Mouse (Mus musculus): ENCODE data around the gene Ptprm. TPM values are rescaled to one million over a fixed set of nuclear protein-coding genes. Genes with fewer than 3 reads are reported as not detected.

The Ptprm gene
- polyA plus RNA-seq, 1 experiment from 2014 or later: 24.7 TPM

DNA sequence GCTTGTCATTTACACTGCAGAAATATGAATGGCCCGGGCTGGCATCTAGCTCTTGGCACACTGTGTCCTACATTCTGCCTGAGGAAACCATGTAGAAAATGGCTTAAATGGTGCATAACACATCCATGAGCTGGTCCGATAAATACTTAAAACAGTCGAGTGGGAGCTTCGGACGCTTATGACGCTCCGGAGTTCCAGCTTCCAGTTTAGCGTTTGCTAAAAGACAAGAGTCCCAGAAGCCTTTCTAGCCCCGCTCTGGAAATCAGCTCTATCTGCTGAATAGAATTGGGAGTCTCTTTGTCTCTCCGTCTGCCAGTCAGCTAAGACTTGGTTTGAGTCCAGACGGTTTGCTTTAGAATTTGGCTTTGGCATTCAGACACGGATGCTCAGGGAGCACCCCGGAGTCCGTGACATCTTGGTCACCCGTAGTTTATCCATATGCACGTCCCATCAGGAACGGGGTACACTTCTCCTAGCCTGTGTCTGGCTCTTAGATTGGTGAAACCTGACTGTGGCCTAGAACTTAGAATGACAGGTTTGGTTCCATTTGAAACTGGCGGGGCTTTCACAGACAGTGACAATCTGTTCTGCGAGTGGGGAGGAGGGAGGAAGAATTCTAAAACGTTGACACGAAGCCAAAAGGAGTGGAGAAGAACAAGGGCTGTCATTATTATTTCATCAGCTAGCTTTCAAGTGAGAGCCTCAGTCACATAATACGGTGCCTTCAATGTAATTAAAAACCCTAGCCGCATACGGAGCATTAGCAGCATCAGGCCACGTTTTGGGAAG is 667.4 kb downstream of the Ptprm start:
- Histone ChIP-seq H3K4me1 (replicated peaks) (peaks cover 19% of the 10 kb centered on the region), H3K27ac (replicated peaks) (peak overlapping the region; percentile 73), H3K36me3 (0 out of 2 replicates have a peak, but pooled peaks cover 4% of the 10 kb centered on the region), H3K9me3 (no peaks in the 10 kb centered on the region), H3K9ac (no peak overlapping the region), H3K4me3 (no peak overlapping the region), H3K4me2 (peak overlapping the region; percentile 19; the same call in 1 of the 2 replicates), H3K27me3 (no peaks in the 10 kb centered on the region)
- peak; percentile 78 for ATAC-seq (ENCODE audit: low FRiP score, low read depth)
- 47% methylated on average over 25 of the region's 25 CpGs for WGBS

DNA sequence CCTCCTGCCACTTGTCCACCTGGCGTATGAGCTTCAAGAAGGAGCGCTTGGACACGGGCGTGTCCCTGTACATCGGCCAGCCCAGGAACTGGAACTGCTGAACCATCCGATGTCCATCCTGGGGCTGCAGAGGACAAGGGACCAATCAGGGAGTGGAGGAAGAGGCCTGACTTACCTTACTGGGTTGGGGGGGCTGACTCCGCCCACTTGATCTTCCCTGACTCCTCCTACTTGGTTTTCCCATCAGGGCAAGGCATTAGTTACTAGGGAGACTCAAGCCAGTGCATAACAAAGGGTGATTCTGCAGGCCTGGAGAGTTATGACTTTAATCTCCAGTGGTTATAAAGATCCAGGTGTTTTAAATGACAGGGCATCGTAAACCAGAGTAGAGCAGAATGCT is 670.8 kb downstream of the Ptprm start:
- H3K9ac ChIP-seq: no peak overlapping the region
- H3K4me2 ChIP-seq: no peak overlapping the region
- H3K27ac ChIP-seq (replicated peaks): no peak overlapping the region
- peaks cover 19% of the 10 kb centered on the region for H3K4me1 ChIP-seq (replicated peaks)
- 77% methylated on average over 8 of the region's 8 CpGs for WGBS
- H3K4me3 ChIP-seq: no peak overlapping the region
- no peaks in the 10 kb centered on the region for H3K9me3 ChIP-seq
- H3K36me3 ChIP-seq: no peaks in the 10 kb centered on the region
- ATAC-seq (ENCODE audit: low FRiP score, low read depth): no peak
- H3K27me3 ChIP-seq: no peaks in the 10 kb centered on the region

DNA sequence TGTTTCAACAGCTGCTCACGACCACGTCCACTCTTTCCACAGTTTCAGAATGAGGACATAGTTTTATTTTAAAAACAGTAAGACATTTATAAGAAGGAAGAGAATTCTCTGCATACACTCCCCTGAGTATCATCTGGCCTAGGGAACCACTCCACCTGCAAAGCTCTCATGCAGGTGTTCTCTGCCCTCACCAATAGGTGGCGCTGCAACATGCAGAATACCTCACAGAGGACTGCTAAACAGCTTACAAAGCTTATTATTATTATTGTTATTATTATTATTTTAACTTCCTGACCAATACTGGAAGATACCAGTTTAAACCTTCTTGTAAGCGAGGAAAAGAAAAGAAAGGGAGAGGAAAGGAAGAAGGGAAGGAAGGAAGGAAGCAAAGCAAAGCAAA is 673.6 kb downstream of the Ptprm start:
- Histone ChIP-seq H3K4me2 (no peak overlapping the region), H3K36me3 (no peaks in the 10 kb centered on the region), H3K4me1 (replicated peaks) (no peaks in the 10 kb centered on the region), H3K27ac (replicated peaks) (no peak overlapping the region), H3K9ac (no peak overlapping the region), H3K9me3 (no peaks in the 10 kb centered on the region), H3K4me3 (no peak overlapping the region), H3K27me3 (no peaks in the 10 kb centered on the region)
- WGBS: 24% methylated on average over 4 of the region's 4 CpGs
- no peak for ATAC-seq (ENCODE audit: low FRiP score, low read depth)

DNA sequence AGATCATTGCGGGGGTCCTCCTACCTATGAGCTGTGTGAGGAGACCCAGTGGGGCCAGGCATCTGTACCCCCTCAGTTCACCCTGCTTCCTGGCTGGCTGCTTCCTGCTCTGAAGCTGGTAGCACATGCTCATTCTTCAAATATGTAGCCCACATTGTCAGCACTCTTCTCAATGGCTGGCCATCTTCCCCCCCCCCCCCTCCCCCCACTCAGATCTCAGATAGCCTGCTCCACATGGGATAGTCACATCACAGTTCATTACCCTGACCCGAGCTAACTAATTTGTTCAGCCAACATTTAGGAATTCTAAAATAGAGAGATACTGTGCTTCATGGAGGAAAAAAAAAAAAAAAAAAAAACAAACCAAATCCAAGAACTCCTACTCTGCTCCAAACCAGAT is 679.6 kb downstream of the Ptprm start:
- H3K4me2 ChIP-seq: no peak overlapping the region
- no peaks in the 10 kb centered on the region for H3K9me3 ChIP-seq
- H3K27ac ChIP-seq (replicated peaks): no peak overlapping the region
- 60% methylated on average over 2 of the region's 2 CpGs for WGBS
- no peak for ATAC-seq (ENCODE audit: low FRiP score, low read depth)
- no peak overlapping the region for H3K4me3 ChIP-seq
- H3K4me1 ChIP-seq (replicated peaks): no peaks in the 10 kb centered on the region
- H3K27me3 ChIP-seq: no peaks in the 10 kb centered on the region
- H3K36me3 ChIP-seq: no peaks in the 10 kb centered on the region
- no peak overlapping the region for H3K9ac ChIP-seq

DNA sequence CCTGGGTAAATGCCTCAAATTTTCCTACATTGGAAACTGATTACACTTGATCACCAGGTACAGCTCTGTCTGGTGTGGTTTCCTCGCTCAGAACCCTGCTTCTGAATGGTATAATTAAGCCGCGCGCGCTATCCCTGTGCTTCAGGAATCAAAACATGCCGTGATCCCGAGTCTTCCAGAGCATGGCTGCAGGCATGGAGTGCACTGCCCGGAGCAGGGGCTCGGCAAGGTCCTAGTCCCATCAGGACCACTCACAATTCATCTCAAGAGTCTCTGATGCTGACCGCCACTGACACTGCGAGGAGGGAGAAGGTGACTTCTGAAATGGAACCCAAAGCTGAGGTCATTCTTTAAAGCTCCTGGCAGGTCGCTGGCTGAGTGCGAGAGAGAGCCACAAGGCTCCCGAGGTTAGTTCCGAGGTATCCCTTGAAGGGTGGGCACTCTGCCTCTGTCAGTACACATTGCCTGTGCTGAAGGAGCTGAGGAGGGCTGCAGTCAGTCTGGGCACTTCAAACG is 682.5 kb downstream of the Ptprm start:
- Histone ChIP-seq H3K36me3 (no peaks in the 10 kb centered on the region), H3K4me3 (no peak overlapping the region), H3K4me1 (replicated peaks) (no peaks in the 10 kb centered on the region), H3K9ac (no peak overlapping the region), H3K9me3 (no peaks in the 10 kb centered on the region), H3K4me2 (no peak overlapping the region), H3K27me3 (no peaks in the 10 kb centered on the region), H3K27ac (replicated peaks) (no peak overlapping the region)
- WGBS: 81% methylated on average over 16 of the region's 16 CpGs
- ATAC-seq (ENCODE audit: low FRiP score, low read depth): no peak

DNA sequence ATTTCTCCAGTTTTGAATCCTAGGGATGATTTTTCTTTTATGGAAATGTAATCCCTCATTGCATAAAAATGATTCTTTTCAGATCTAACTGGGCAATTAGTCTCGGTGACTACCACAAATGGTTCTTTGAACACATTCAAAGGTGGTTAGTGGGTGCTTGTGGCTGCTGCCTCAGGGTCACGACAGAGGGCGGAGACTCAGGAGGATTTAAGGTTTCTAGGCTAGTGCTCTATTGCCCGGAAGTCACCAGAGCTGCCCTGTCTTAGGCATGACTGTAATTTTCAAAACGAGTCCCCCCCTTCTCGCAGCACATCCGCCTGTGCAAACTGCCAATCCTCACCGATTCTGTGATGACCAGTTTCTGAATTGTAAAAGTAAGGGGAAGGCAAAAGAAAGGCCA is 683.0 kb downstream of the Ptprm start:
- Histone ChIP-seq H3K36me3 (no peaks in the 10 kb centered on the region), H3K4me2 (no peak overlapping the region), H3K27ac (replicated peaks) (no peak overlapping the region), H3K9me3 (no peaks in the 10 kb centered on the region), H3K27me3 (no peaks in the 10 kb centered on the region), H3K4me1 (replicated peaks) (no peaks in the 10 kb centered on the region), H3K4me3 (no peak overlapping the region), H3K9ac (no peak overlapping the region)
- ATAC-seq (ENCODE audit: low FRiP score, low read depth): no peak
- 49% methylated on average over 8 of the region's 8 CpGs for WGBS

DNA sequence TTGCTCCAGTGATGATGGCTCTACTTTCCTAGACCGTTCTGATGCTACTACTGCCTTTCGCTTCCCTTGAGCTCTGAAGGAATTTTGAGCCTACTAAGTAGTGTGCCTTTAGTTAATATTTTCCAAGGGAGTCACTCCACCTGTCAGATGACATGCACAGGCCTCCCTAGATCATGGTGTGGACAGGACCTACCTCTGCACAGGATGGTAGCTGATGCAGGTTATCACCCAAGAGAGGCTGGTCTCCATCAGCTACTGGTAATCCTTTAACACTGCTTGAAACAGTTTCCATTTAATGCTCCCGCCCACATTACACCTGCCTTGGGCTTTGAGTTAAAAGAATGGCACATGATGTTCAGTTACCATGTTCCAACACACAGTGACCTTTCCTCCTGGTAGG is 688.5 kb downstream of the Ptprm start:
- Histone ChIP-seq H3K4me2 (no peak overlapping the region), H3K27ac (replicated peaks) (no peak overlapping the region), H3K9ac (no peak overlapping the region), H3K4me1 (replicated peaks) (no peaks in the 10 kb centered on the region), H3K27me3 (no peaks in the 10 kb centered on the region), H3K9me3 (no peaks in the 10 kb centered on the region), H3K4me3 (no peak overlapping the region), H3K36me3 (no peaks in the 10 kb centered on the region)
- WGBS: 97% methylated on average over 3 of the region's 3 CpGs
- ATAC-seq (ENCODE audit: low FRiP score, low read depth): no peak

DNA sequence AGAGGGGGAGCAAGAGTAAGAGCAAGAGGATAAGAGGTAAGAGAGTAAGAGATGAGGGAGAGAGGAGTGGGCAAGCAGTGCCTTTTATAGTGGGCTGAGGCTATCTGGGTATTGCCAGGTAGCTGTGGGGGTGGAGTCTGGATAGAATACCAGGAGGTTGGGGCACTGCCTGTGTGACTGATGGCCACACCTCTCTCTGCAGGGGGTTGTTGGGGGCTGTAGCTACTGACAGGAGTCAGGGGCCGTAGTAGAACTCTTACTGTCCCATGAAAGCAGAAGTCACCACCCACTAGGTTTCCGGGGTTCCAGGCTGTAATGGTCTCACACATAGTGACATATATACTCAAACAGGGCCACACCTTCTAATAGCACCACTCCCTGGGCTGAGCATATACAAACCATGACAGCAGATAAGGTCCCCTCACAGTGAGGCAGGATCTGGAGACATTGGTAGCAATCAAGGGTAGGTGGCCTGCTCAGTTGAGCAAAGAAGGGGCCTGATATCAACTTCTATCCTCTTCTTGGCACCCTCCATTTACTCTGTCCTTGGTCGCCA is 689.0 kb downstream of the Ptprm start:
- Histone ChIP-seq H3K36me3 (no peaks in the 10 kb centered on the region), H3K27me3 (no peaks in the 10 kb centered on the region), H3K27ac (replicated peaks) (no peak overlapping the region), H3K4me3 (no peak overlapping the region), H3K9me3 (no peaks in the 10 kb centered on the region), H3K4me2 (no peak overlapping the region), H3K4me1 (replicated peaks) (no peaks in the 10 kb centered on the region), H3K9ac (no peak overlapping the region)
- WGBS: 84% methylated on average over 3 of the region's 3 CpGs
- no peak for ATAC-seq (ENCODE audit: low FRiP score, low read depth)

DNA sequence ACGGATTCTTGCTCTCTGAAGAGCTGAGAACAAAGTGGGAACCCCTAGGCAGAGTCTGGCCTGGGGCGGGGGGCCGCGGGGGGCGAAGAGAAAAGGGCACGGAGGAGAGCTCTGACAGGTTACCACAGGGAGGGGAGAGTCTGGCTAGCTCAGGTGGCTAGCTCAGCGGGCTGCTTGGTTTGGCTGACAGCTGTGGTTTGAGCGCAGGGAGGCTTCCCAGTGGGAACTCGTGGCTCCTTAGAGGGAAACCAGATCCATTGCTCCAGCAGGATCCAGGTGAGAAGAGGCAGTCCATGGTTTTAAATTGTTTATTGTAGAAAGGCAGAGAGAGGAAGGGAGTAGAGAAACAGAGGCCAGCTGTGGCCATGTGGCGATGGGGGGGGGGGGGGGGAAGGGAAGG is 689.5 kb downstream of the Ptprm start:
- 54% methylated on average over 10 of the region's 10 CpGs for WGBS
- Histone ChIP-seq H3K27ac (replicated peaks) (no peak overlapping the region), H3K9ac (no peak overlapping the region), H3K4me3 (no peak overlapping the region), H3K4me1 (replicated peaks) (no peaks in the 10 kb centered on the region), H3K4me2 (no peak overlapping the region), H3K9me3 (no peaks in the 10 kb centered on the region), H3K36me3 (no peaks in the 10 kb centered on the region), H3K27me3 (no peaks in the 10 kb centered on the region)
- no peak for ATAC-seq (ENCODE audit: low FRiP score, low read depth)

DNA sequence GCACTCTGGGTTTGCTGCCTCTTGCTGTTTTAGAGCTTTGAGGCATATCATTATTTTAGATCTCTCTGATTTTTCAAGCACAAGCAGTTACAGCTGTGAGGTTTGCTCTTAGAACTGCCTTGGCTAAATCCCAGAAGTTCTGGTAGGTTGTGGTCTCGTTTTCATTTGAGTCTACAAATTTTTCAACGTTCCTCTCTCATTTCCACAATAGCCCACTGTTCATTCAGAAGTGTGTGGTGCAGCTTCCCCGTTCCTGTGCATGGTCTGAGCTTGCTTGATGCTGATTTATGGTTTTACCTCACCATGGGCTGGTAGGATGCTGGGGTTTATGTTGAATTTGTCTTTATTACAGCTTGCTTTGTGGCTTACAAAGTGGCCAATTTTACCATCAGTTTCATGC is 695.0 kb downstream of the Ptprm start:
- Histone ChIP-seq H3K36me3 (no peaks in the 10 kb centered on the region), H3K9me3 (no peaks in the 10 kb centered on the region), H3K9ac (no peak overlapping the region), H3K4me3 (no peak overlapping the region), H3K4me2 (no peak overlapping the region), H3K27ac (replicated peaks) (no peak overlapping the region), H3K4me1 (replicated peaks) (no peaks in the 10 kb centered on the region), H3K27me3 (no peaks in the 10 kb centered on the region)
- WGBS: 53% methylated on average over 3 of the region's 3 CpGs
- no peak for ATAC-seq (ENCODE audit: low FRiP score, low read depth)

DNA sequence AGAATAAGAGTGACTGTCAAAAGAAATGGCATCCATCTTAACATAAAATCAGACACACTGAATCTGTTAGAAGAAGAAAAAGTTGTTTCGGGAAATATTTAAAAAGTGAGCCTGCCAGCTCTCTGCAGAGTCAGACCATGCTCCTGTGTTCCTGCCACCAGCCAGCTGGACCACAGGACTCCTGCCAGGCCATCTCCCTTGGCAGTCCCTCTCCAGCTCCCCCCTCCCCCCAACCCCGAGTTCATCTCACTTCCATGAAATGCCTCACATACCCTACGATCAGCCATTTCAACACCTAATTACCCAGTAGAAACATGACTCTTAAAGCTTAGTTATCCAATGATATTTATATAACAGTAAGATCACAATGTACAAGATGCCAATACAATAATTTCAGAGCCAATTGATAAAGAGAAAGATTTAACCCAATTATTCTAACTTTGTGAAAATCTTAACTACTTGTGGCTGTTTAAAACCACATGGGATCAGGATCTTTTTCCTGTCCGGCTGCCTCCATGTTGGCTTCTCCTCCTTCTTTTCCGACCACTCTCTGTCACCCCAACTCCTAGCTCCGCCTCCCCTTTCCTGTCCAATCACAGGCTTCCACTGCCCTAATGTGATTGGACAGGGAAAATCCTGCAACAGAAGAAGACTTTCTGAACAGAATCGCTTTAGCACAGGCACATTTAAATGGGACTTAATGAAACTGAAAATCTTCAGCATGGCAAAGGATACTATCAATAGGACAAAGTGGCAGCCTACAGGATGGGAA is 716.1 kb downstream of the Ptprm start:
- H3K36me3 ChIP-seq: no peaks in the 10 kb centered on the region
- no peak overlapping the region for H3K4me2 ChIP-seq
- H3K9ac ChIP-seq: no peak overlapping the region
- 92% methylated on average over 7 of the region's 7 CpGs for WGBS
- no peaks in the 10 kb centered on the region for H3K4me1 ChIP-seq (replicated peaks)
- no peak for ATAC-seq (ENCODE audit: low FRiP score, low read depth)
- no peaks in the 10 kb centered on the region for H3K9me3 ChIP-seq
- no peak overlapping the region for H3K4me3 ChIP-seq
- H3K27ac ChIP-seq (replicated peaks): no peak overlapping the region
- H3K27me3 ChIP-seq: no peaks in the 10 kb centered on the region

DNA sequence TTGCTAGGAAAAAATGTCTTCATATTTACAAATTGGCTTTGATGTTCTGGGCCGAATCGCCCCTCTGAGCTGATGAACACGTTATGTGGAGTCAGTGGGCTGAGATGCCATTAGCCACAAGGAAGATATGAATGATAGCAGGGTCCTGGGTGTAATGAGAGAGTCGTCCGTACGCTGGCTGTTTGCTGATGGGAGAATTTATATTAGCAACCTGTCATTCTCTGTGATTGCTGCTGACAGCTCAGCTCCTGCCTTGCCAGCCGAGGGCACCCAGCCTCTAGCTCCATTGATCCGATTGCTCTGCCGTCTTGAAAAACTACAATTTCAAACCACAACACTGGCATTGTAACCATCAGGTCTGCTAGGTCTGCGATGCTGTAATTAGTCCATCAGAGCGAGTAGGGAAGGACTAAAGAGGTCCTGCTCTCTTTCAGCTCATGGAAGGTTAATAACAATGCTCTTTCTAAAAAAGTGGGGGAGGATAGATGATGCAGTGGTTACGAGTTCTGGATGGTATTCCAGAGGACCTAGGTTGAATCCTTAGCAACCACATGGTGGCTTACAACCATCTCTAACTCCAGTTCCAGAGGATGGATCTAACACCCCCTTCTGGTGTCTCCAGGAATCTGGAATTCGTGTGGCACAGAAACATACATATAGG is 734.1 kb downstream of the Ptprm start:
- no peak overlapping the region for H3K9ac ChIP-seq
- 0 out of 2 replicates have a peak, but pooled peaks cover 4% of the 10 kb centered on the region for H3K4me1 ChIP-seq (replicated peaks)
- WGBS: 49% methylated on average over 13 of the region's 13 CpGs
- no peak overlapping the region for H3K4me3 ChIP-seq
- no peak overlapping the region for H3K27ac ChIP-seq (replicated peaks)
- no peaks in the 10 kb centered on the region for H3K27me3 ChIP-seq
- no peaks in the 10 kb centered on the region for H3K9me3 ChIP-seq
- no peak overlapping the region for H3K4me2 ChIP-seq
- ATAC-seq (ENCODE audit: low FRiP score, low read depth): 0 out of 2 replicates have a peak, but pooled peaks have one; percentile 15
- no peaks in the 10 kb centered on the region for H3K36me3 ChIP-seq

Data from hindbrain, embryonic 15.5 days (tissue).